Mouse (Mus musculus) limb, embryonic 15.5 days (tissue): ENCODE data around the gene Gfra1. TPM values are rescaled to one million over a fixed set of nuclear protein-coding genes. Genes with fewer than 3 reads are reported as not detected.
A peak's percentile ranks its signal among the peaks of the same experiment; 100 is the strongest.

Experiments used
- ATAC-seq: fragments of 200-750 bp; cut with Nextera tagmentation; 2 replicates; pipeline ENCODE4 v1.8.0; 2017; ENCODE audit warnings: low read depth, moderate TSS enrichment; ENCODE audit not compliant: insufficient number of reproducible peaks, low FRiP score, low TSS enrichment
- H3K27ac ChIP-seq: fragments of 300-500 bp; sonication (generic); 2 replicates; pipeline ENCODE4 v1.5.1; 2015; ENCODE audit warnings: moderate library complexity, mild to moderate bottlenecking, inconsistent platforms
- H3K27me3 ChIP-seq: fragments of 300-500 bp; sonication (generic); 2 replicates; pipeline ENCODE4 v1.6.1; 2015; ENCODE audit warnings: inconsistent platforms
- H3K36me3 ChIP-seq: fragments of 300-500 bp; sonication (generic); 2 replicates; pipeline ENCODE4 v1.6.1; 2015; ENCODE audit warnings: inconsistent platforms
- H3K4me1 ChIP-seq: fragments of 300-500 bp; sonication (generic); 2 replicates; pipeline ENCODE4 v1.6.1; 2015; ENCODE audit warnings: inconsistent platforms
- H3K4me2 ChIP-seq: fragments of 300-500 bp; sonication (generic); 2 replicates; pipeline ENCODE4 v1.6.1; 2015; ENCODE audit warnings: mild to moderate bottlenecking, inconsistent platforms
- H3K4me3 ChIP-seq: fragments of 300-500 bp; sonication (generic); 2 replicates; pipeline ENCODE4 v1.5.1; 2015; ENCODE audit warnings: mild to moderate bottlenecking, inconsistent platforms
- H3K9ac ChIP-seq: fragments of 300-500 bp; sonication (generic); 2 replicates; pipeline ENCODE4 v1.6.1; 2015; ENCODE audit warnings: inconsistent platforms
- H3K9me3 ChIP-seq: fragments of 300-500 bp; sonication (generic); 2 replicates; pipeline ENCODE4 v1.6.1; 2016; ENCODE audit warnings: inconsistent platforms
- WGBS: fragments of 180-500 bp; shearing (Covaris S2); methylation state at CpG from one replicate; pipeline ENCODE4 v1.1.7; 2015; 5-methylcytosine and 5-hydroxymethylcytosine counted together
- polyA plus RNA-seq: library from polyadenylated mRNA; unstranded; fragments of >200 nt; fragmentation: Nextera tagmentation; extraction: Ambion mirVana; gene quantifications from 2 replicates; pipeline ENCODE4 v1.2.1, GENCODE M21; 2015

Gfra1 gene
- polyA plus RNA-seq, 1 experiment from 2014 or later: 18.3 TPM

GRCm38 (mm10) chr19:58455061-58455495 is 631 bp downstream of the Gfra1 start:
- Histone ChIP-seq H3K4me2 (peak overlapping the region; percentile 97), H3K36me3 (no peaks in the 10 kb centered on the region), H3K27ac (0 out of 2 replicates have a peak overlapping the region, but pooled peaks have one; percentile 43), H3K4me3 (peak overlapping the region; percentile 51), H3K9ac (peak overlapping the region; percentile 49; the same call in 1 of the 2 replicates), H3K27me3 (peaks cover 57% of the 10 kb centered on the region), H3K4me1 (peaks cover 56% of the 10 kb centered on the region), H3K9me3 (no peaks in the 10 kb centered on the region)
- under 1% methylated on average over 21 of the region's 21 CpGs for WGBS
- no peak for ATAC-seq

- peaks cover 56% of the 10 kb centered on the region for H3K4me1 ChIP-seq
- no peak for ATAC-seq
- H3K27ac ChIP-seq: peak overlapping the region; percentile 43; the same call in 1 of the 2 replicates
Measured at GRCm38 (mm10) chr19:58454261-58455060, 1.2 kb downstream of the Gfra1 start.

GRCm38 (mm10) chr19:58453581-58453980 is 2.1 kb downstream of the Gfra1 start:
- Histone ChIP-seq H3K9ac (peak overlapping the region; percentile 28; the same call in 1 of the 2 replicates), H3K27me3 (peaks cover 60% of the 10 kb centered on the region), H3K4me1 (peaks cover 56% of the 10 kb centered on the region), H3K4me2 (peak overlapping the region; percentile 97), H3K9me3 (no peaks in the 10 kb centered on the region), H3K4me3 (peak overlapping the region; percentile 51), H3K36me3 (no peaks in the 10 kb centered on the region), H3K27ac (no peak overlapping the region)
- no peak for ATAC-seq
- WGBS: 1% methylated on average over 22 of the region's 22 CpGs

More at GRCm38 (mm10) chr19:58454261-58455060, 1.2 kb downstream of the Gfra1 start:
- Histone ChIP-seq H3K4me2 (peak overlapping the region; percentile 97), H3K9ac (peak overlapping the region; percentile 49), H3K4me3 (peak overlapping the region; percentile 51), H3K9me3 (no peaks in the 10 kb centered on the region), H3K27me3 (peaks cover 60% of the 10 kb centered on the region), H3K36me3 (no peaks in the 10 kb centered on the region)
- WGBS: under 1% methylated on average over 61 of the region's 61 CpGs

- peak; percentile 58; the same call in 1 of the 2 replicates for ATAC-seq
- H3K9me3 ChIP-seq: no peaks in the 10 kb centered on the region
- WGBS: 11% methylated on average over 20 of the region's 20 CpGs
- H3K27ac ChIP-seq: no peak overlapping the region
- peaks cover 60% of the 10 kb centered on the region for H3K27me3 ChIP-seq
- H3K4me2 ChIP-seq: peak overlapping the region; percentile 97
- H3K4me3 ChIP-seq: peak overlapping the region; percentile 51
- H3K9ac ChIP-seq: peak overlapping the region; percentile 28; the same call in 1 of the 2 replicates
- H3K36me3 ChIP-seq: no peaks in the 10 kb centered on the region
- H3K4me1 ChIP-seq: peaks cover 56% of the 10 kb centered on the region
Measured at GRCm38 (mm10) chr19:58452941-58453551, 2.7 kb downstream of the Gfra1 start.

GRCm38 (mm10) chr19:58452178-58452819 is 3.4 kb downstream of the Gfra1 start:
- H3K4me3 ChIP-seq: 0 out of 2 replicates have a peak overlapping the region, but pooled peaks have one; percentile 51
- H3K27me3 ChIP-seq: peaks cover 60% of the 10 kb centered on the region
- WGBS: 43% methylated on average over 8 of the region's 8 CpGs
- no peak overlapping the region for H3K27ac ChIP-seq
- H3K9me3 ChIP-seq: no peaks in the 10 kb centered on the region
- no peak overlapping the region for H3K9ac ChIP-seq
- ATAC-seq: no peak
- peaks cover 56% of the 10 kb centered on the region for H3K4me1 ChIP-seq
- H3K4me2 ChIP-seq: no peak overlapping the region
- H3K36me3 ChIP-seq: no peaks in the 10 kb centered on the region

- no peak overlapping the region for H3K27ac ChIP-seq
- no peaks in the 10 kb centered on the region for H3K9me3 ChIP-seq
- peaks cover 52% of the 10 kb centered on the region for H3K4me1 ChIP-seq
- ATAC-seq: no peak
- WGBS: 25% methylated on average over 6 of the region's 6 CpGs
- 0 out of 2 replicates have a peak overlapping the region, but pooled peaks have one; percentile 0 for H3K4me2 ChIP-seq
- no peak overlapping the region for H3K9ac ChIP-seq
- H3K4me3 ChIP-seq: no peak overlapping the region
- H3K27me3 ChIP-seq: peaks cover 53% of the 10 kb centered on the region
- no peaks in the 10 kb centered on the region for H3K36me3 ChIP-seq
Measured at GRCm38 (mm10) chr19:58451323-58451722, 4.4 kb downstream of the Gfra1 start.

GRCm38 (mm10) chr19:58450716-58451115 is 5.0 kb downstream of the Gfra1 start:
- H3K9ac ChIP-seq: no peak overlapping the region
- WGBS: 30% methylated on average over 5 of the region's 5 CpGs
- H3K4me2 ChIP-seq: no peak overlapping the region
- no peaks in the 10 kb centered on the region for H3K9me3 ChIP-seq
- no peak overlapping the region for H3K27ac ChIP-seq
- H3K36me3 ChIP-seq: no peaks in the 10 kb centered on the region
- peaks cover 46% of the 10 kb centered on the region for H3K4me1 ChIP-seq
- H3K27me3 ChIP-seq: peaks cover 47% of the 10 kb centered on the region
- ATAC-seq: 0 out of 2 replicates have a peak, but pooled peaks have one; percentile 37
- no peak overlapping the region for H3K4me3 ChIP-seq

GRCm38 (mm10) chr19:58442785-58443732 is 12.7 kb downstream of the Gfra1 start:
- no peaks in the 10 kb centered on the region for H3K4me1 ChIP-seq
- no peaks in the 10 kb centered on the region for H3K9me3 ChIP-seq
- no peak for ATAC-seq
- H3K4me3 ChIP-seq: no peak overlapping the region
- H3K27ac ChIP-seq: no peak overlapping the region
- 64% methylated on average over 10 of the region's 10 CpGs for WGBS
- no peak overlapping the region for H3K4me2 ChIP-seq
- no peak overlapping the region for H3K9ac ChIP-seq
- no peaks in the 10 kb centered on the region for H3K27me3 ChIP-seq
- no peaks in the 10 kb centered on the region for H3K36me3 ChIP-seq

- no peaks in the 10 kb centered on the region for H3K36me3 ChIP-seq
- no peak overlapping the region for H3K4me2 ChIP-seq
- H3K27ac ChIP-seq: no peak overlapping the region
- no peak overlapping the region for H3K9ac ChIP-seq
- no peak overlapping the region for H3K4me3 ChIP-seq
- no peaks in the 10 kb centered on the region for H3K9me3 ChIP-seq
- H3K4me1 ChIP-seq: no peaks in the 10 kb centered on the region
- 59% methylated on average over 7 of the region's 7 CpGs for WGBS
- ATAC-seq: no peak
- no peaks in the 10 kb centered on the region for H3K27me3 ChIP-seq
Measured at GRCm38 (mm10) chr19:58441785-58442184, 13.9 kb downstream of the Gfra1 start.

- WGBS: 89% methylated on average over 7 of the region's 7 CpGs
- Histone ChIP-seq H3K9ac (no peak overlapping the region), H3K27ac (no peak overlapping the region), H3K4me3 (no peak overlapping the region), H3K36me3 (no peaks in the 10 kb centered on the region), H3K4me2 (no peak overlapping the region), H3K9me3 (no peaks in the 10 kb centered on the region), H3K4me1 (no peaks in the 10 kb centered on the region), H3K27me3 (no peaks in the 10 kb centered on the region)
- no peak for ATAC-seq
Measured at GRCm38 (mm10) chr19:58441246-58441645, 14.5 kb downstream of the Gfra1 start.

GRCm38 (mm10) chr19:58438762-58439161 is 16.9 kb downstream of the Gfra1 start:
- WGBS: 73% methylated on average over 4 of the region's 4 CpGs

More at GRCm38 (mm10) chr19:58438762-58439161, 16.9 kb downstream of the Gfra1 start:
- H3K4me2 ChIP-seq: no peak overlapping the region
- no peaks in the 10 kb centered on the region for H3K36me3 ChIP-seq
- no peak for ATAC-seq
- H3K27ac ChIP-seq: no peak overlapping the region
- H3K9ac ChIP-seq: no peak overlapping the region
- H3K27me3 ChIP-seq: no peaks in the 10 kb centered on the region
- no peaks in the 10 kb centered on the region; the same call in 1 of the 2 replicates for H3K4me1 ChIP-seq
- H3K9me3 ChIP-seq: no peaks in the 10 kb centered on the region
- H3K4me3 ChIP-seq: no peak overlapping the region
